ENCODE assay signal across 10 mouse cellular contexts in genomic region chr4:148287041-148287440, GRCm38 (mm10). TPM values are rescaled to one million over a fixed set of nuclear protein-coding genes. Genes with fewer than 3 reads are reported as not detected.
A peak's percentile ranks its signal among the peaks of the same experiment; 100 is the strongest.
DNase-seq lines count a peak whose midpoint lies in the region; ATAC-seq and TF ChIP-seq lines count a peak whose summit lies in the region.
"Had no signal": no experiment of that assay in that cellular context is flagged by ENCODE, and none has a peak within 500 bp of the region (broad histone marks: within the 10 kb centered on the region; RNA-seq: fewer than 3 reads in every experiment).

No protein-coding gene starts in this region.

- H3K4me1 ChIP-seq in kidney, embryonic 16.5 days (ENCODE audit: insufficient read depth, low read length) = no peaks in the 10 kb centered on the region
- no peaks in the 10 kb centered on the region for H3K4me1 ChIP-seq in kidney, adult 2 months (ENCODE audit: control insufficient read depth, insufficient read depth, low read length)
- peaks cover 4% of the 10 kb centered on the region; the same call in 1 of the 2 replicates for H3K4me1 ChIP-seq in embryonic facial prominence, embryonic 11.5 days (ENCODE audit: control insufficient read depth, insufficient read depth, low read length)
- peaks cover 48% of the 10 kb centered on the region for H3K4me1 ChIP-seq in hindbrain, embryonic 12.5 days
- H3K4me1 ChIP-seq in midbrain, embryonic 14.5 days (ENCODE audit: control insufficient read depth, insufficient read depth, low read length) = peaks cover 54% of the 10 kb centered on the region

- H3K9me3 ChIP-seq in kidney, embryonic 16.5 days (ENCODE audit: low read length) = no peaks in the 10 kb centered on the region
- H3K9me3 ChIP-seq in embryonic facial prominence, embryonic 11.5 days (replicated peaks; ENCODE audit: control insufficient read depth, low read length) = no peaks in the 10 kb centered on the region
- H3K9me3 ChIP-seq in hindbrain, embryonic 12.5 days (replicated peaks) = no peaks in the 10 kb centered on the region
- no peaks in the 10 kb centered on the region for H3K9me3 ChIP-seq in midbrain, embryonic 14.5 days (ENCODE audit: control insufficient read depth, low read length)

- no peak for ATAC-seq in kidney, embryonic 16.5 days (ENCODE audit: low FRiP score, low TSS enrichment)
- ATAC-seq in embryonic facial prominence, embryonic 11.5 days (replicated peaks; ENCODE audit: insufficient number of reproducible peaks, low FRiP score, low TSS enrichment, low read depth) = no peak
- no peak for ATAC-seq in hindbrain, embryonic 12.5 days (ENCODE audit: low FRiP score)
- peak; percentile 8; the same call in 1 of the 2 replicates for ATAC-seq in midbrain, embryonic 14.5 days (ENCODE audit: low FRiP score, low TSS enrichment)
- ATAC-seq: inflammation-experienced regulatory T-cells, adult 6 months had no signal

- H3K27me3 ChIP-seq in kidney, embryonic 16.5 days (ENCODE audit: insufficient read depth, low read length) = peaks cover 27% of the 10 kb centered on the region
- no peaks in the 10 kb centered on the region for H3K27me3 ChIP-seq in kidney, adult 2 months (replicated peaks; ENCODE audit: control insufficient read depth, insufficient read depth, low read length)
- H3K27me3 ChIP-seq in embryonic facial prominence, embryonic 11.5 days (ENCODE audit: control insufficient read depth, insufficient read depth, low read length) = peaks cover 15% of the 10 kb centered on the region
- peaks cover 19% of the 10 kb centered on the region for H3K27me3 ChIP-seq in hindbrain, embryonic 12.5 days
- no peaks in the 10 kb centered on the region for H3K27me3 ChIP-seq in midbrain, embryonic 14.5 days (ENCODE audit: control insufficient read depth, insufficient read depth, low read length)

- H3K4me3 ChIP-seq in kidney, embryonic 16.5 days (ENCODE audit: low read length) = peak overlapping the region; percentile 48
- no peak overlapping the region for H3K4me3 ChIP-seq in kidney, adult 2 months (ENCODE audit: insufficient read depth, low read depth, low read length)
- peak overlapping the region; percentile 42 for H3K4me3 ChIP-seq in embryonic facial prominence, embryonic 11.5 days (ENCODE audit: low read depth, low read length)
- H3K4me3 ChIP-seq in hindbrain, embryonic 12.5 days = peak overlapping the region; percentile 57
- peak overlapping the region; percentile 73 for H3K4me3 ChIP-seq in midbrain, embryonic 14.5 days (replicated peaks; ENCODE audit: low read depth, low read length)

- TF ChIP-seq POLR2A in kidney, adult 2 months (IDR thresholded peaks at IDR 0.05; ENCODE audit: low read depth, low read length) = no peak

- no peak for DNase-seq in kidney, adult 2 months
- no peak for DNase-seq in embryonic facial prominence, embryonic 11.5 days (ENCODE audit: low spot score)
- peak; percentile 58 for DNase-seq in midbrain, embryonic 14.5 days
- DNase-seq in gastrocnemius, adult 18-20 months (ENCODE audit: low spot score) = no peak
- no peak for DNase-seq in spleen, postnatal 14 days (ENCODE audit: low spot score in 2 of 2)
- no peak for DNase-seq in T-cell, adult 2 months (ENCODE audit: low spot score)

- no peak overlapping the region for H3K27ac ChIP-seq in kidney, embryonic 16.5 days (ENCODE audit: low read length)
- no peak overlapping the region for H3K27ac ChIP-seq in kidney, adult 2 months (ENCODE audit: insufficient read depth, low read depth, low read length)
- no peak overlapping the region for H3K27ac ChIP-seq in embryonic facial prominence, embryonic 11.5 days (replicated peaks; ENCODE audit: low read depth, low read length)
- H3K27ac ChIP-seq in hindbrain, embryonic 12.5 days = 0 out of 2 replicates have a peak overlapping the region, but pooled peaks have one; percentile 79
- H3K27ac ChIP-seq in midbrain, embryonic 14.5 days (replicated peaks; ENCODE audit: low read depth, low read length) = peak overlapping the region; percentile 82

- WGBS in kidney, embryonic 16.5 days = under 1% methylated on average over 20 of the region's 20 CpGs
- under 1% methylated on average over 20 of the region's 20 CpGs for WGBS in kidney, adult 2 months
- 2% methylated on average over 20 of the region's 20 CpGs for WGBS in embryonic facial prominence, embryonic 11.5 days
- under 1% methylated on average over 20 of the region's 20 CpGs for WGBS in hindbrain, embryonic 12.5 days
- WGBS in midbrain, embryonic 14.5 days = 1% methylated on average over 20 of the region's 20 CpGs

- H3K36me3 ChIP-seq in kidney, embryonic 16.5 days (ENCODE audit: insufficient read depth, low read length) = no peaks in the 10 kb centered on the region
- H3K36me3 ChIP-seq in kidney, adult 2 months (ENCODE audit: control insufficient read depth, insufficient read depth, low read length) = no peaks in the 10 kb centered on the region
- H3K36me3 ChIP-seq in embryonic facial prominence, embryonic 11.5 days (replicated peaks; ENCODE audit: control insufficient read depth, insufficient read depth, low read depth, low read length) = no peaks in the 10 kb centered on the region
- no peaks in the 10 kb centered on the region for H3K36me3 ChIP-seq in hindbrain, embryonic 12.5 days
- no peaks in the 10 kb centered on the region for H3K36me3 ChIP-seq in midbrain, embryonic 14.5 days (ENCODE audit: control insufficient read depth, insufficient read depth, low read length)

- no peak overlapping the region for H3K9ac ChIP-seq in kidney, embryonic 16.5 days (replicated peaks; ENCODE audit: low read length)
- peak overlapping the region; percentile 39; the same call in 1 of the 2 replicates for H3K9ac ChIP-seq in embryonic facial prominence, embryonic 11.5 days (replicated peaks; ENCODE audit: low read length)
- peak overlapping the region; percentile 85 for H3K9ac ChIP-seq in hindbrain, embryonic 12.5 days
- peak overlapping the region; percentile 86 for H3K9ac ChIP-seq in midbrain, embryonic 14.5 days (replicated peaks; ENCODE audit: low read length)

- no peak for TF ChIP-seq CTCF in kidney, adult 2 months (conservative IDR thresholded peaks at IDR 0.05; ENCODE audit: insufficient read depth, insufficient read length, low read depth, low read length)

- H3K4me2 ChIP-seq in kidney, embryonic 16.5 days (replicated peaks; ENCODE audit: low read depth, low read length) = peak overlapping the region; percentile 71
- peak overlapping the region; percentile 64 for H3K4me2 ChIP-seq in embryonic facial prominence, embryonic 11.5 days (ENCODE audit: low read depth, low read length)
- H3K4me2 ChIP-seq in hindbrain, embryonic 12.5 days (replicated peaks) = peak overlapping the region; percentile 68
- H3K4me2 ChIP-seq in midbrain, embryonic 14.5 days (ENCODE audit: low read length) = peak overlapping the region; percentile 83

RNA-seq across cellular contexts. Expression of gene Disp3, which starts 0.7 kb away (rescaled TPM):
- 0.16 and 0.18 TPM in 2 replicates for polyA plus RNA-seq in kidney, embryonic 16.5 days (2015; fragmentation: Nextera tagmentation; extraction: Ambion mirVana)
- polyA plus RNA-seq in kidney, adult 2 months (2012; rRNA removed) = 0.03 TPM in 2 replicates
- polyA plus RNA-seq in embryonic facial prominence, embryonic 11.5 days (2014; fragmentation: Nextera tagmentation; extraction: Ambion mirVana) = 0.86 and 1.1 TPM in 2 replicates
- polyA plus RNA-seq in hindbrain, embryonic 12.5 days (2016; fragmentation: Nextera tagmentation; extraction: Ambion mirVana) = 13.2 and 14.7 TPM in 2 replicates
- 10.6 and 11.8 TPM in 2 replicates for polyA plus RNA-seq in midbrain, embryonic 14.5 days (2014; fragmentation: Nextera tagmentation; extraction: Ambion mirVana)
- under 1 TPM in 1 of 2 experiments, not detected in 1; 0.14 TPM for total RNA-seq in gastrocnemius, adult 18-20 months (2021)
- total RNA-seq: MEL had no signal
- polyA plus RNA-seq: inflammation-experienced regulatory T-cells, adult 6 months had no signal

Comparison
In these comparisons a context has a peak if more than half of its experiments do, and no peak if none do; other contexts are left out.
1. H3K27ac ChIP-seq: peak in hindbrain, embryonic 12.5 days (single experiment) and midbrain, embryonic 14.5 days (single experiment); none in kidney, embryonic 16.5 days (single experiment), kidney, adult 2 months (single experiment) and embryonic facial prominence, embryonic 11.5 days (single experiment).
2. Peak in every context shown above with its lines, with median percentiles within 50 percentile points of each other: H3K4me2 ChIP-seq.